Mouse (Mus musculus) CH12.LX (cell line): Measurements from ENCODE around the gene Stag2. TPM values are rescaled to one million over a fixed set of nuclear protein-coding genes. Genes with fewer than 3 reads are reported as not detected.

ENCODE experiments used
- DNase-seq: peaks from one replicate; pipeline ENCODE4 v3.0.0-alpha.2; 2013; ENCODE audit errors: extremely low read depth
- H3K27ac ChIP-seq: 2 replicates; pipeline ENCODE4 v1.5.1; 2012; ENCODE audit warnings: low read depth, mild to moderate bottlenecking, control low read depth, moderate library complexity; ENCODE audit not compliant: insufficient read depth
- H3K27me3 ChIP-seq: replicated peaks from 2 replicates; pipeline ENCODE3; 2012; ENCODE audit warnings: inconsistent platforms
- H3K36me3 ChIP-seq, 2 experiments: replicated peaks in 1 of 2; 2 replicates each; pipeline versions ENCODE3 to v1.6.1; 2012; ENCODE audit warnings: inconsistent platforms in 1 of 2, low read length in 1 of 2, mild to moderate bottlenecking in 1 of 2, mixed read lengths in 1 of 2, moderate library complexity in 1 of 2; ENCODE audit not compliant: control insufficient read depth in 1 of 2, insufficient read depth in 1 of 2
- H3K4me1 ChIP-seq, 2 experiments: 2 replicates each; pipeline ENCODE4 v1.6.1; 2012; ENCODE audit warnings: inconsistent platforms in 1 of 2, moderate library complexity in 1 of 2; ENCODE audit not compliant: insufficient read depth in 2 of 2, control insufficient read depth in 1 of 2
- H3K4me2 ChIP-seq: 2 replicates; pipeline ENCODE4 v1.6.1; 2012; ENCODE audit warnings: low read depth, mild to moderate bottlenecking, control low read depth; ENCODE audit not compliant: poor library complexity, insufficient read depth, severe bottlenecking
- H3K4me3 ChIP-seq, 3 experiments: fragments of 150-350 bp in 1 of 3; sonication (generic) in 1 of 3; replicated peaks in 1 of 3; 2 replicates each; pipeline versions ENCODE3 to v1.5.1; 2011 to 2012; ENCODE audit warnings: low read depth in 2 of 3, low read length in 2 of 3, mild to moderate bottlenecking in 2 of 3, moderate library complexity in 2 of 3, control low read depth in 1 of 3, improper control_type of control experiment in 1 of 3, inconsistent platforms in 1 of 3, mixed read lengths in 1 of 3; ENCODE audit not compliant: poor library complexity in 1 of 3
- H3K79me2 ChIP-seq: replicated peaks from 2 replicates; pipeline ENCODE4 v1.6.1; 2012; ENCODE audit warnings: mild to moderate bottlenecking, moderate library complexity; ENCODE audit not compliant: control insufficient read depth, poor library complexity, insufficient read depth, severe bottlenecking; ENCODE audit errors: extremely low read depth
- H3K9ac ChIP-seq: 2 replicates; pipeline ENCODE4 v1.6.1; 2012; ENCODE audit warnings: low read depth, mild to moderate bottlenecking, control low read depth, moderate library complexity; ENCODE audit not compliant: insufficient read depth
- H3K9me3 ChIP-seq: replicated peaks from 2 replicates; pipeline ENCODE3; 2012; ENCODE audit warnings: low read length, inconsistent platforms, mixed read lengths
- BHLHE40 ChIP-seq: IDR thresholded peaks from 2 replicates; pipeline ENCODE4 v1.6.1; 2011; ENCODE audit warnings: mild to moderate bottlenecking, low read depth, low read length, improper control_type of control experiment
- CTCF ChIP-seq, 2 experiments: IDR thresholded peaks in 1 of 2; conservative IDR thresholded peaks in 1 of 2; 2 replicates each; pipeline ENCODE4 v1.5.1; 2011 to 2012; ENCODE audit warnings: low read depth in 2 of 2, low read length in 2 of 2, improper control_type of control experiment in 1 of 2, inconsistent platforms in 1 of 2, mild to moderate bottlenecking in 1 of 2, moderate library complexity in 1 of 2
- ELF1 ChIP-seq: IDR thresholded peaks from 2 replicates; pipeline ENCODE4 v1.6.1; 2014; ENCODE audit warnings: low read depth, mild to moderate bottlenecking, inconsistent platforms, low read length, improper control_type of control experiment
- EP300 ChIP-seq: IDR thresholded peaks from 2 replicates; pipeline ENCODE4 v1.6.1; 2011; ENCODE audit warnings: low read length, improper control_type of control experiment
- GABPA ChIP-seq: IDR thresholded peaks from 2 replicates; pipeline ENCODE4 v1.6.1; 2012; ENCODE audit warnings: low read depth, low read length, improper control_type of control experiment, inconsistent platforms; ENCODE audit not compliant: insufficient replicate concordance
- HCFC1 ChIP-seq: IDR thresholded peaks from 2 replicates; pipeline ENCODE4 v1.6.1; 2012; ENCODE audit warnings: low read depth, mild to moderate bottlenecking, inconsistent platforms, low read length, improper control_type of control experiment
- JUND ChIP-seq: conservative IDR thresholded peaks from 2 replicates; pipeline ENCODE4 v1.6.1; 2011; ENCODE audit warnings: low read depth, low read length, improper control_type of control experiment
- KAT2A ChIP-seq: IDR thresholded peaks from 2 replicates; pipeline ENCODE4 v1.6.1; 2012; ENCODE audit warnings: low read length, improper control_type of control experiment, inconsistent platforms; ENCODE audit not compliant: insufficient replicate concordance
- MAX ChIP-seq: IDR thresholded peaks from 2 replicates; pipeline ENCODE4 v1.6.1; 2011; ENCODE audit warnings: low read length, improper control_type of control experiment
- MXI1 ChIP-seq: IDR thresholded peaks from 2 replicates; pipeline ENCODE4 v1.6.1; 2011; ENCODE audit warnings: mild to moderate bottlenecking, low read depth, low read length, improper control_type of control experiment
- NELFE ChIP-seq: IDR thresholded peaks from 2 replicates; pipeline ENCODE4 v1.6.1; 2011; ENCODE audit warnings: low read depth, low read length, improper control_type of control experiment
- NRF1 ChIP-seq: IDR thresholded peaks from 2 replicates; pipeline ENCODE4 v1.6.1; 2014; ENCODE audit warnings: low read depth, mild to moderate bottlenecking, inconsistent platforms, low read length, improper control_type of control experiment, moderate library complexity
- RCOR1 ChIP-seq: conservative IDR thresholded peaks from 2 replicates; pipeline ENCODE4 v1.6.1; 2012; ENCODE audit warnings: low read depth, mild to moderate bottlenecking, inconsistent platforms, low read length, improper control_type of control experiment
- TCF12 ChIP-seq: IDR thresholded peaks from 2 replicates; pipeline ENCODE4 v1.6.1; 2014; ENCODE audit warnings: low read depth, mild to moderate bottlenecking, inconsistent platforms, low read length, improper control_type of control experiment
- UBTF ChIP-seq: IDR thresholded peaks from 2 replicates; pipeline ENCODE4 v1.6.1; 2012; ENCODE audit warnings: low read depth, mild to moderate bottlenecking, inconsistent platforms, low read length, improper control_type of control experiment, moderate library complexity
- dilution Hi-C: fragments of 300-500 bp; cut with MboI; formaldehyde crosslinking; loops from 2 replicates; pipeline ENCODE4 v1.14.3; 2020; ENCODE audit warnings: low sequenced_read_pairs; ENCODE audit not compliant: extremely low pct_unique_long_range_greater_than_20kb, extremely low pct_ligation_motif_present
- in situ Hi-C: fragments of 300-500 bp; cut with MboI; formaldehyde crosslinking; loops from 3 replicates; pipeline ENCODE4 v1.14.3; 2019; ENCODE audit warnings: low sequenced_read_pairs, low pct_ligation_motif_present, low pct_unique_long_range_greater_than_20kb, mixed read lengths
- polyA plus RNA-seq: library from polyadenylated mRNA; unstranded; fragments of >175 nt; gene quantifications from 2 replicates; pipeline ENCODE4 v1.2.1, GENCODE M21; 2012; ENCODE audit warnings: low read depth; ENCODE audit not compliant: insufficient read length
- total RNA-seq, 2 experiments: library from RNA; depleted of rRNA; stranded (reverse); fragments of 300-350 nt in 1 of 2; fragments of >200 nt in 1 of 2; gene quantifications; 2 replicates each; pipeline ENCODE4 v1.2.3; 2012 to 2014

Gene Stag2
- total and polyA plus RNA-seq, 3 experiments, result 43.5 to 138 (median 48.9) TPM

DNA sequence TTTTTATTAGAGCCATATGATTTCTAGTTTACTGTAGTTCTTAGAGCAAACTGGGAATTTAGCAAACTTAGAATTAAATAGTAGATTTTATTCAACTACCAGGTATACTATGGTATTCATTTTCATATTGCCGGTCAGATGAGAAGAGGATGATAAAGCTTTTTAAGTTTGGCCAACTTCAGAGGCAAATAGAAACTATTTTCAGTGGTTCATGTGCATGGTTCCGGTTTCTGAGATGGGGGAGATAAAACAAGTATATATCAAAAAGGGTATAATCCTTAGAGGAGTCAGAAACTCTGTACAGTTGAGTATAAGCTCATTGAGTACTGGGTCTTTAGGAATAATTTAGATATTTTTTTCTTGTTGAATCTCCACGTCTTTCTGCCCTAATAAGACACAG is 45.5 kb downstream of the Stag2 start:
- no peak overlapping the region for H3K9ac ChIP-seq
- no peak for DNase-seq
- H3K27me3 ChIP-seq, result no peaks in the 10 kb centered on the region
- peaks cover 19% of the 10 kb centered on the region; the same call in 1 of the 2 replicates for H3K79me2 ChIP-seq
- H3K4me3 ChIP-seq, result no peak overlapping the region
- no peak for TF ChIP-seq MAX
- no peak for TF ChIP-seq EP300
- TF ChIP-seq JUND, result no peak
- TF ChIP-seq MXI1, result no peak
- TF ChIP-seq HCFC1, result no peak
- TF ChIP-seq TCF12, result no peak
- TF ChIP-seq UBTF, result no peak
- TF ChIP-seq, all 38 proteins: peak for 0
- dilution Hi-C loops (no loop called here), in situ Hi-C loops (no loop called here)
- Histone ChIP-seq H3K36me3 (peaks cover 0 to 4% of the 10 kb centered on the region in 2 experiments), H3K4me2 (no peak overlapping the region), H3K27ac (no peak overlapping the region), H3K9me3 (no peaks in the 10 kb centered on the region), H3K4me1 (no peaks in the 10 kb centered on the region)

DNA sequence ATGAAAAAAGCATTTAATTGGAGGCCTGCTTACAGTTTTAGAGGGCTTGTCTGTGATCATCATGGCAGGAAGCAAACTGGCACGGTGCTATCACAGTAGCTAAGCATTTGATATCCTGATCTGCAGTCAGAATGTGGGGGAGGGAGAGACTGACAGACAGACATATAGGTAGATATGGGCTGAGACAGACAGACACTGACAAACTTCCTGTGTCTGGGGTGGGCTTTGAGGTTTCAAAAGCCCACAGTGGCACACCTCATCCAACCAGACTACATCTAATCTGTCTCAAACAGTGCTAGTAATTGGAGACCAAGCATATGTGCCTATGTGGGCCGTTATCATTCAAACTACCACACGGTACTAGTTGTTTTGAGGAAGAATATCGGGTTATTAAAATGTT is 53.4 kb downstream of the Stag2 start:
- Histone ChIP-seq H3K9ac (no peak overlapping the region), H3K27me3 (no peaks in the 10 kb centered on the region), H3K4me3 (no peak overlapping the region)
- TF ChIP-seq UBTF, result no peak
- TF ChIP-seq GABPA, result no peak
- TF ChIP-seq KAT2A, result no peak
- TF ChIP-seq NRF1, result no peak
- TF ChIP-seq, all 38 proteins: peak for 0
- Histone ChIP-seq H3K27ac (no peak overlapping the region), H3K36me3 (peaks cover 4 to 10% of the 10 kb centered on the region in 2 experiments), H3K9me3 (no peaks in the 10 kb centered on the region), H3K79me2 (peaks cover 7% of the 10 kb centered on the region; the same call in 1 of the 2 replicates), H3K4me1 (no peaks in the 10 kb centered on the region), H3K4me2 (no peak overlapping the region)
- in situ Hi-C loops, result no loop called here
- dilution Hi-C loops, result no loop called here
- DNase-seq, result no peak

DNA sequence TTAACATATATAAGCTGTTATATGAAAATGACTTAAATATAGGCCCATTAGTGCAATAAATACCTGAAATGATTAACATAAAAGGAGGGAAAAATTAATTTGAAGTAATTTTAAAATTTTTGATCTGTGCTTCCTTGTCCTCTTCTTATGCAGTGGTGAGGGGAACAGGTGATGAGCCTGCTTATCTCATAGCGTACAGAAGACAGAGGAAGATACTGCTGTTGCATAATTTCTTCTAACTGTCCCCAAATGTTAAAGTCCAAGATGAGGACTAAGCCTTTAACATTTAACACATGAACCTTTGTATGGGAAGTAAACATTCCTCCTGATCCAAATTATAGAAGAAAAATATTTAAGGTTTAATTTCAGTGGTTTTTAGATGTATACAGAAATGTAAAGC is 66.6 kb downstream of the Stag2 start:
- Histone ChIP-seq H3K79me2 (no peaks in the 10 kb centered on the region), H3K4me1 (no peaks in the 10 kb centered on the region), H3K9ac (no peak overlapping the region), H3K27me3 (no peaks in the 10 kb centered on the region), H3K36me3 (peaks cover 0 to 11% of the 10 kb centered on the region in 2 experiments), H3K4me3 (no peak overlapping the region), H3K9me3 (no peaks in the 10 kb centered on the region), H3K27ac (no peak overlapping the region), H3K4me2 (no peak overlapping the region)
- in situ Hi-C loops (no loop called here), dilution Hi-C loops (no loop called here)
- TF ChIP-seq BHLHE40 (no peak), UBTF (no peak), CTCF (conservative IDR thresholded peaks at IDR 0.05 in 1 of 2, IDR thresholded peaks at IDR 0.05 in 1 of 2; ENCODE audit: low read depth in 2 of 2, low read length in 2 of 2) (no peak), ELF1 (no peak), NELFE (no peak), RCOR1 (no peak), EP300 (no peak)
- no peak for DNase-seq
